Mouse (Mus musculus): ENCODE data around the gene Olfr56.
"Not testable (repeated sequence)": the region's sequence is repeated elsewhere in the genome, so short reads cannot be mapped to it uniquely, and the experiment has no call there.

The Olfr56 gene

DNA sequence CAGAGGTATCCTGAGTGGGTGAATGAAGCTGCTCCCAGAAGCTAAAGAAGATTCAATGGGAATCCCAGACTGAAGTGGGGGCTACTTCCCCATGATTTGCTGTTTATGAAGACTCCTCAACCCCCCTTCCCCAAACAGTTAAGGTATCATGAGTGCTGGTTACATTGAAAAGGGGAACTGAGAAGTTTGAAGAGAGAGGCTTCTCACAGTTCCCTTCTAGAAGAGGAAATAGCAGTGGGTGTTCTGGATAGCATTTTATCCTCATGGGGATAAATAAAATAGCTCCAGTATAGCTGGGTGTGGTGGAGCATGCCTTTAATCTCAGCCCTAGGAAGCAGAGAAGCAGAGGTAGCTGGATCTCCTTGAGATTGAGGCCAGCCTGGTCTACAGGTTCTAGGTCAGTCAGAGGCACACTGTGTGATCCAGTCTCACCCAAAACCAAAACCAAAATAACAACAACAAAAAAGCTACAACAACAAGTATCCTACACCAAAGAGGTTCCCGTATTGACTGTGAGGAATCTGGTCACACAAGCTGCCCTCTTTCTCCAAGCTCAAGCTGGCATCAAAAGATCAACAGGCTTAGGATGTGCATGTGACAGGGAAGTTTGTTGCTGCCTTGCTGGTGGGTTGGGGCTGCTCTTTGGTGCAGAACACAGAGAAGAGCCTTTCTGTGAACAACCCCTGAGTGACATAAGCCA lies at the start of gene Olfr56:
TSS of gene Olfr56 (plus strand) at position 650 of the 700 bp plus-strand sequence.
- not testable (repeated sequence) for DNase-seq

- not testable (repeated sequence) for DNase-seq
Measured at GRCm38 (mm10) chr11:48933422-48933821, 45.3 kb upstream of the Olfr56 start.

DNA sequence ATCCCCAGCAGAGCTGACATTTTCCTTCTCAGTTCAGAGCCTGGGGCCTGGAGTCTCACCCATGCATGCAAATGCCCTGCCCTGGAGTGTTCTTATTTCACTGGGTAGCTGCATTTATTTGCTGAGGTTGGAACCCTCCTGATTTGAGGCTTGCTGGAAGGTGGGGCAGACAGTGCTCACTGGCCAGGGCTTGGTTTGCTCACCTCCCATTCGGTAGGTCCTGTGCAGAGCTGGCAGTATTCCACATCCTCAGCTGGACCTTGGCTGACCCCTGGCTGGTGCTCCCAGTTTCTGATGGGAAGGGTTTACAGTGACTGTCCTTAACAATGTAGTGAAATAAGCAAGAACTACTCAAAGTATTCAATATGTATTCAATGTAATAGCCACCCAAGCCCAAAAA lies 44.8 kb upstream of the Olfr56 start:
- not testable (repeated sequence) for DNase-seq

- not testable (repeated sequence) for DNase-seq
Measured at GRCm38 (mm10) chr11:48935291-48935690, 43.4 kb upstream of the Olfr56 start.

GRCm38 (mm10) chr11:48939286-48939685 lies 39.4 kb upstream of the Olfr56 start:
- not testable (repeated sequence) for DNase-seq

DNA sequence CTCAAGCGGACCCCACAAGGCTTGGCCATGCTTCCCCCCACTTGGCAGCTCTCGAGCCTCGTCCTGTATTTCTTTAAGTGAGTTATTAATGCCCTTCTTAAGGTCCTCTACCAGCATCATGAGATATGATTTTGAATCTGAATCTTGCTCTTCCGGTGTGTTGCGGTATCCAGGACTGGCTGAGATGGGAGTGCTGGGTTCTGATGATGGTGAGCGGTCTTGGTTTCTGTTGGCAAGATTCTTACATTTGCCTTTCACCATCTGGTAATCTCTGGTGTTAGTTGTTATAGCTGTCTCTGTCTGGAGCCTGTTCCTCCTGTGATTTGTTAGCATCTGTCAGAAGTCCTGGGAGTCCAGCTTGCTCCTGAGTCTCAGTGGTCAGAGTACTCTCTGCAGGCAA lies 32.6 kb upstream of the Olfr56 start, which contains the start of gene Psme2b:
TSS of gene Psme2b (minus strand) at position 101 of the 400 bp plus-strand sequence.
- DNase-seq = not testable (repeated sequence)

- not testable (repeated sequence) for DNase-seq
Measured at GRCm38 (mm10) chr11:48974686-48975085, 4.0 kb upstream of the Olfr56 start.

GRCm38 (mm10) chr11:48979251-48979650 lies 562 bp downstream of the Olfr56 start, which contains the start of gene 9930111J21Rik1:
TSS of gene 9930111J21Rik1 (minus strand) at chr11:48979398.
- DNase-seq = not testable (repeated sequence)

GRCm38 (mm10) chr11:48980052-48980451 lies 1.4 kb downstream of the Olfr56 start:
- not testable (repeated sequence) for DNase-seq

- DNase-seq = not testable (repeated sequence)
Measured at GRCm38 (mm10) chr11:48982848-48983247, 4.2 kb downstream of the Olfr56 start.

DNA sequence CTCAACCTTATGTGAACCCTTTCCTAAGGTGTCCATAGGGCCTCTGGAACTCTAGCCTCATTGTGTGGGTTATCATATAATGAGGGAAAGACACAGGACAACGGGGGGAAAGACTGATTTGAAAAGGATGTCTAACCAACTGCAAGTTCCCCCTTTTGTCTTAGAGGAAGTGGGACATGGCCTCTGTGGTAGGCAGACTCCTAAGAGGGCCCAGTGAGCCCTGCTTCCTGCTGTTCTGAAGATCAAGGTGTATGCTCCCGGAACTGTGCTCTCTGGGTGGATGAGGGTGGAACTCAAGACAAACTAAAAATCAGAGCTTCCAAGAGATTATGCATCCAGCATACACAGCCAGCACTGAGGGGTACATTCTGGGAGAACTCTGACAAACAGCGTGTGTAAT lies 9.5 kb downstream of the Olfr56 start:
- DNase-seq = not testable (repeated sequence)

GRCm38 (mm10) chr11:48989981-48990380 lies 11.3 kb downstream of the Olfr56 start:
- not testable (repeated sequence) for DNase-seq

DNA sequence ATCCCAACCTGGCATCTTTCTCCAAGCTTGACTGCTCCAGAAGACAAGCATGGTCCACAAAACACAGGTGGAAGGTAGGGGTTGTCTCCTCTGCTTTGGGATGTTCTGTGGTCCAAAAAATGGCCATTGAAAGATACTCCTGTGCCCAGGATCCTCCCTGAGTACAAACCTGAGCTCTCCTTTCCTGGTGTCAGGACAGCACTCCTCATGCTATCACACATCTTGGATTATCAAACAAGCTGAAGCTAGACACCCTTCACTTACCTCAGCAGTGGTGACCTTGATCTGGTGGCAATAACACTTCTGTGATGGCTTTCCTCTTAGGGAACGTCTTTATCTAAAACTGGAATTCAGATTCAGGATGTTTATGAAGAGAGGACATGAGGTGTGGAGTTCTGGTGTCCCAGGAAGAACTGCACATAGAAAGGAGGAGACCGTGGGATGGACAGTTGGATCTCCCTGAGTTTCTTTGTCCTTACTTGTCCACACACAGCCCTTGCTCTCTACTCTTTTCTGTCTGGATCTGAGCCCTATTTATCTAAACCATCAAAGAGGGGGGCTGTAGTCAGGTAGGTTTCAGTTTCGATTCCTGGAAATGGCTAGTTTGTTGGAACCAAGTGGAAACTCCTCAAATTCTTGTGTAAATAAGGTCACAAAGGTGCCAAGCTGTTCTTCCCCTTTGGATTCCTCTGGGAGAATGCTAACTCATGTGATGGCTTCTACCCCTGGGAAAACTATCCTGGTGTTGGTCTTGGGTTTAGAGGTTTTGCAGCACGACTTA lies 13.2 kb downstream of the Olfr56 start, which contains the start of gene Gm12185:
TSS of gene Gm12185 (minus strand) at position 487 of the 781 bp plus-strand sequence.
- not testable (repeated sequence) for DNase-seq

GRCm38 (mm10) chr11:48993296-48993695 lies 14.6 kb downstream of the Olfr56 start:
- DNase-seq = not testable (repeated sequence)

GRCm38 (mm10) chr11:48994018-48994417 lies 15.3 kb downstream of the Olfr56 start, which contains the start of gene Tgtp1:
TSS of gene Tgtp1 (minus strand) at chr11:48994172.
- DNase-seq = not testable (repeated sequence)

DNA sequence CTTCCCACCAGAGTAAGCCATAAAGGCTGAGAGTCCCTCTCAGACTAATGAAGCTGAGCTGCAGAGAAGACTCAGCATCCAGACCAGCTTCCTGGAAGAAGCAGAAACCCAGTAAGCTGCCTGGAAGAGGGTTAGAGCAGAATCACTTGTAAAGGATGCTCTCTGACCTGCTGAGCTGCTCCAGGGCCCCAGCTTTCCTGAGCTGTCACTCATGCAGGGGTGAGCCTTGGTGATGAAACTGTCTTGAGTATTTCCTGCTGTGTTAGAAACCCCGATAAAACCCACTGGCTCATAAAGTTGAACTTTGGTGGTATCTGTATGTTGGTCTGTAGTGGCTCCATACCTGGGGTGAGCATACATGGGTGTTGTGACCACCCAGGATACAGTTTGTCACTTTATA lies 21.7 kb downstream of the Olfr56 start:
- DNase-seq = not testable (repeated sequence)

GRCm38 (mm10) chr11:49006317-49006716 lies 27.6 kb downstream of the Olfr56 start:
- DNase-seq = not testable (repeated sequence)

DNA sequence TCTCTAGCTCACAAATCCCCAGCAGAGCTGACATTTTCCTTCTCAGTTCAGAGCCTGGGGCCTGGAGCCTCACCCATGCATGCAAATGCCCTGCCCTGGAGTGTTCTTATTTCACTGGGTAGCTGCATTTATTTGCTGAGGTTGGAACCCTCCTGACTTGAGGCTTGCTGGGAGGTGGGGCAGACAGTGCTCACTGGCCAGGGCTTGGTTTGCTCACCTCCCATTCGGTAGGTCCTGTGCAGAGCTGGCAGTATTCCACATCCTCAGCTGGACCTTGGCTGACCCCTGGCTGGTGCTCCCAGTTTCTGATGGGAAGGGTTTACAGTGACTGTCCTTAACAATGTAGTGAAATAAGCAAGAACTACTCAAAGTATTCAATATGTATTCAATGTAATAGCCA lies 28.1 kb downstream of the Olfr56 start:
- not testable (repeated sequence) for DNase-seq

GRCm38 (mm10) chr11:49012074-49012473 lies 33.4 kb downstream of the Olfr56 start:
- DNase-seq = not testable (repeated sequence)

- DNase-seq = not testable (repeated sequence)
Measured at GRCm38 (mm10) chr11:49050064-49050463, 71.4 kb downstream of the Olfr56 start.

DNA sequence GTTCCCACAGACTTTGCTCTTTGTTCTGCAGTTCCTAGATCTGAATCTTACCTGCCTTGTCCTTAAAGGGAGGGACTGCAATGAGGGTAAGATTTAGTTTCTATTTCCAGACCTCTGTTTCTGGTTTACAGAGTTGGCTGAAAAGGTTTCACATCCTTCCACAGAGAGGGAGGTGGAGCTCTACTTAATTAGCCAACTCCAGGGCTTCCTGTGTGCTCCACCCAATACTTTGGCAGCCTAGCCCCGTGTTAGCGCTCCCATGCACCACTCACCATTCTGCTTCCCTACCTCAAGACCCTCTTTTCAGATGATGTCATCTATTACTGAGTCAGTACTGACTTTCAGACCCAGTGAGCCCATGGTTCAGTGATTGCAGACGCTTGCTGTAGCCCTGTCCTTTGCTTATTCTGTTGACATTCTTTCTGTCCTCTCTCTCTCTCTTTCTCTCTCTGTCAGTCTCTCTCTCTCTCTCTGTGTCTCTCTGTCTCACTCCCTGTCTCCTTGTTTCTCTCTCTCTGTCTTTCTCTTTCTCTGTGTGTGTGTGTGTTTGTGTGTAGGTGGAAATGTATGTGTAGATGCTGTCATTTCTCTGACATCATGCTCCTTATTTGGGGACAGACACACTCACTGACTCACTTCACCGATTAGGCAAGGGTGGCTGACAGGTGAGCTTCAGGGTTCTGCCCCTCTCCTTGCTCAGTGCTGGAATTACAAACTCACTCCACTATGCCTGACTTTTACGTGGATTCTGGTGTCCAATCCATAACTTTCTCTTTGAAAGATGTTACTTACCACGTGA lies 72.6 kb downstream of the Olfr56 start, which contains the start of gene 9930111J21Rik2:
TSS of gene 9930111J21Rik2 (minus strand) at position 150 of the 799 bp plus-strand sequence.
- DNase-seq = not testable (repeated sequence)

GRCm38 (mm10) chr11:49051894-49052293 lies 73.2 kb downstream of the Olfr56 start:
- not testable (repeated sequence) for DNase-seq
